Mouse (Mus musculus): ENCODE data around the gene Itprid1. TPM values are rescaled to one million over a fixed set of nuclear protein-coding genes. Genes with fewer than 3 reads are reported as not detected.

Gene Itprid1
- polyA plus RNA-seq, 1 experiment from 2014 or later: 0.12 TPM

- 54% methylated on average over 1 of the region's 1 CpGs for WGBS
- no peak for ATAC-seq (replicated peaks; ENCODE audit: low FRiP score)
- H3K4me3 ChIP-seq (replicated peaks): no peak overlapping the region
- no peaks in the 10 kb centered on the region for H3K36me3 ChIP-seq
- no peaks in the 10 kb centered on the region for H3K9me3 ChIP-seq (replicated peaks)
- no peak overlapping the region for H3K9ac ChIP-seq
- H3K4me1 ChIP-seq: no peaks in the 10 kb centered on the region
- no peak overlapping the region for H3K4me2 ChIP-seq
- no peak overlapping the region for H3K27ac ChIP-seq
- H3K27me3 ChIP-seq: no peaks in the 10 kb centered on the region
These were observed 24.3 kb upstream of the Itprid1 start for GRCm38 (mm10) chr6:55812353-55812752.

DNA sequence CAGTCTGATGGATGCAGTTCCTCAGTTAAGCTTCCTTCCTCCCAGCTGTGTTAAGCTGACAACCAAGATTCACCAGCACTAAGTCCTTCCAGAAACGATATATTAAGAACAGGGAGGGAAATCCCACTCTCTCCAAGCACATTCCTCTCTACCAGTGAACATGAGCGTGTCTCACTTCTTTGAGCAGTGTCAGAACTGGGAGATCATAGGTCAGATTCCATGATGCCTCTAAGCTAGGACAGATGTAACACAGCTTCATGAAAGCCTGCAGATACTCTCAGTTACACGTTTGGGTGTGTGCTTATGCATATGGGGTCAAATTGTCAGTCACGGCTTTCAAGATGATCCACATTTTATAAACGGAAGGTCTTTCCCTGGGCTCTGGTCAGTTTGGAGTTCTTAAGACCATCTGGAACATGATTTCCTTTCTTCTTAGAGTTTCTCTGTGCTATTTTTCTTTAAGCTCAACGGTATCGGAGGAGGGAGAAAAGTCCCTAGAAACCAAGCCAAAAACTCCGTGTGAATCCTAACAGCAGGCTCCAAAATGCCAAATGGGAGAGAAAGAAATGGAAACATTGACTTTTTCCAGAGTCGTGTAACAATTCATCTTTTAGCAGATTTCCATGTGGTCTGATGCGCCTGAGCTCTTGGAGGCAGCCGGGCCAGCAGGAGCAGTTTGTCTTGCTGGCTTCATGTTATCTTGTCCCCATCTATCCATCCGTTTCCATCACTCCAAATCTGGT, 22.3 kb upstream of the Itprid1 start:
- Histone ChIP-seq H3K27me3 (no peaks in the 10 kb centered on the region), H3K4me3 (replicated peaks) (no peak overlapping the region), H3K9me3 (replicated peaks) (no peaks in the 10 kb centered on the region), H3K9ac (no peak overlapping the region), H3K27ac (no peak overlapping the region), H3K4me1 (no peaks in the 10 kb centered on the region), H3K36me3 (no peaks in the 10 kb centered on the region), H3K4me2 (no peak overlapping the region)
- WGBS: 66% methylated on average over 12 of the region's 12 CpGs
- ATAC-seq (replicated peaks; ENCODE audit: low FRiP score): no peak

DNA sequence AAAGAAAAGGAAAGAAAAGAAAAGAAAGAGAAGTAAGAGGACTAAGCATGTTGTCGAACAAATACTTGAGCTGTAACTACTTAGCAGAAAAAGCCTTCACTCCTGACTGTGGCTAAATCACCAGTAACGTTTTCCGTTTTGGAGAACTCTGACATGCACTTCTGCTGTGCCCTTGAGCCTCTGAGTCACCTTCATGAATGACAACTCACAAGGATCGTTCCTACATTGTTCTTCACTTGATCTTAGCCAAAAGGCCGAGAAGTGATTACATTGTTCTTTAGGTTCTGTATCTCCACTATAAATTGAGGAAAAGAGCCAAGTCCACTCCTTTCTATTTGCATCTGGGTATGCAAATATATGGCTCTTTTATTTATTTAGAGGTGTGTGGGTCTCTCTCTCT, 19.8 kb upstream of the Itprid1 start:
- Histone ChIP-seq H3K27ac (no peak overlapping the region), H3K36me3 (no peaks in the 10 kb centered on the region), H3K9me3 (replicated peaks) (no peaks in the 10 kb centered on the region), H3K4me1 (no peaks in the 10 kb centered on the region), H3K4me3 (replicated peaks) (no peak overlapping the region), H3K4me2 (no peak overlapping the region), H3K9ac (no peak overlapping the region), H3K27me3 (no peaks in the 10 kb centered on the region)
- no peak for ATAC-seq (replicated peaks; ENCODE audit: low FRiP score)
- WGBS: 80% methylated on average over 5 of the region's 5 CpGs

GRCm38 (mm10) chr6:55829722-55830121, 7.0 kb upstream of the Itprid1 start:
- Histone ChIP-seq H3K4me2 (no peak overlapping the region), H3K4me1 (no peaks in the 10 kb centered on the region), H3K27me3 (no peaks in the 10 kb centered on the region), H3K27ac (no peak overlapping the region), H3K9me3 (replicated peaks) (no peaks in the 10 kb centered on the region), H3K9ac (no peak overlapping the region), H3K36me3 (no peaks in the 10 kb centered on the region), H3K4me3 (replicated peaks) (no peak overlapping the region)
- 84% methylated on average over 6 of the region's 6 CpGs for WGBS
- no peak for ATAC-seq (replicated peaks; ENCODE audit: low FRiP score)

- H3K4me1 ChIP-seq: no peaks in the 10 kb centered on the region
- H3K9ac ChIP-seq: no peak overlapping the region
- no peak overlapping the region for H3K4me3 ChIP-seq (replicated peaks)
- H3K27me3 ChIP-seq: no peaks in the 10 kb centered on the region
- no peak overlapping the region for H3K27ac ChIP-seq
- no peaks in the 10 kb centered on the region for H3K36me3 ChIP-seq
- ATAC-seq (replicated peaks; ENCODE audit: low FRiP score): no peak
- H3K4me2 ChIP-seq: no peak overlapping the region
- H3K9me3 ChIP-seq (replicated peaks): no peaks in the 10 kb centered on the region
These were observed 15.9 kb downstream of the Itprid1 start for GRCm38 (mm10) chr6:55852589-55852988.

- no peak overlapping the region for H3K4me2 ChIP-seq
- no peak for ATAC-seq (replicated peaks; ENCODE audit: low FRiP score)
- H3K9ac ChIP-seq: no peak overlapping the region
- no peaks in the 10 kb centered on the region for H3K27me3 ChIP-seq
- H3K9me3 ChIP-seq (replicated peaks): no peaks in the 10 kb centered on the region
- no peak overlapping the region for H3K27ac ChIP-seq
- H3K36me3 ChIP-seq: no peaks in the 10 kb centered on the region
- 90% methylated on average over 4 of the region's 4 CpGs for WGBS
- no peak overlapping the region for H3K4me3 ChIP-seq (replicated peaks)
- H3K4me1 ChIP-seq: no peaks in the 10 kb centered on the region
These were observed 19.4 kb downstream of the Itprid1 start for GRCm38 (mm10) chr6:55856085-55856484.

DNA sequence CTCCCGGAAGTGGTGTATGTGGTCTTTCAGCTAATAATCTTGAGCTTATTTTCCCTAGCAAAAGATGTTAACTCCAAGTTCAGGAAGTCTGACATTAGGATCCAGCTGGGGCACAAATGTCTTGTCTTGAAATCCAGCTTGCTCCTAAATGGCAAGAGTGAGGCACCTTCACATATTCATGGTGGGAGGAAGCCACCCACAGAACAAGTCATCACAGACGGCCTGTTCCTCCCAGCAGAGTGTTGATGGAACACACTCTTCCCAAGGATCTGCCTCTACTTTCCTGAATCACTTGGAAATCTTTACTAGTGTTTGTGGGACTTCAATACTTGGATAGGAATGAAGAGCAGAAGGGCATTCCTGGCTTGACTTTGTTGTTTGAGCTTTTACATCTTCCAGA, 28.5 kb downstream of the Itprid1 start:
- no peaks in the 10 kb centered on the region for H3K4me1 ChIP-seq
- no peaks in the 10 kb centered on the region for H3K9me3 ChIP-seq (replicated peaks)
- no peak overlapping the region for H3K9ac ChIP-seq
- H3K4me3 ChIP-seq (replicated peaks): no peak overlapping the region
- H3K27ac ChIP-seq: no peak overlapping the region
- WGBS: 79% methylated on average over 2 of the region's 2 CpGs
- ATAC-seq (replicated peaks; ENCODE audit: low FRiP score): no peak
- H3K27me3 ChIP-seq: no peaks in the 10 kb centered on the region
- H3K36me3 ChIP-seq: no peaks in the 10 kb centered on the region
- no peak overlapping the region for H3K4me2 ChIP-seq

DNA sequence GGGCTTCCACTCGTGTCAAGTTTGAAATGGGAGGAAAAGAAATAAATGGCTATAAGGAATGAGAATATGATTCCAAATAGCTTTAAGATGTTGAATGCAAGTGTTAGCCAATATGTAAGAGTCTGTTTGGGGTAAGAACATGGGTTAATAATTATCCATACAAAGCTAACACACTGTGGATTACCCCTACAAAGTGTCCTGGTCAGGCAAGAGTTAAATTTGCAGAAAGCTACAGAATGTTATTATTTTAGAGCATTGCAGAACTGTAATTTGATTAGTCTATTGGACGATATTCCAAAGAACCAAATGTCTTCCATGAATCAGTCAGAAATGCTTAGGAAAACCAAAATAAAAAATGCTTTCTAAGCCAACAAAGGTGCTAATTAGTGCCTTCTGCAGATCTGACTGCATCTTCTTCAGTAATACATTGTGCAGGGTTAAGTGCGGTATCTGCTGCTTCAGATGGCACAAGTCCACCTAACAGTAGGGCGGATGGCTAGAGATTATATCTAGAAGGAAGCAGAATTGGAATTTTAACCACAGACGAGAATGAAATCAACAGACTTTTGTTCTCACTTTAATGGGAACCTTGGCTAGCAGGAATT, 42.8 kb downstream of the Itprid1 start:
- Histone ChIP-seq H3K36me3 (no peaks in the 10 kb centered on the region), H3K4me1 (no peaks in the 10 kb centered on the region), H3K9ac (no peak overlapping the region), H3K27ac (no peak overlapping the region), H3K9me3 (replicated peaks) (no peaks in the 10 kb centered on the region), H3K4me2 (no peak overlapping the region), H3K27me3 (no peaks in the 10 kb centered on the region), H3K4me3 (replicated peaks) (no peak overlapping the region)
- ATAC-seq (replicated peaks; ENCODE audit: low FRiP score): no peak
- 33% methylated on average over 5 of the region's 5 CpGs for WGBS

DNA sequence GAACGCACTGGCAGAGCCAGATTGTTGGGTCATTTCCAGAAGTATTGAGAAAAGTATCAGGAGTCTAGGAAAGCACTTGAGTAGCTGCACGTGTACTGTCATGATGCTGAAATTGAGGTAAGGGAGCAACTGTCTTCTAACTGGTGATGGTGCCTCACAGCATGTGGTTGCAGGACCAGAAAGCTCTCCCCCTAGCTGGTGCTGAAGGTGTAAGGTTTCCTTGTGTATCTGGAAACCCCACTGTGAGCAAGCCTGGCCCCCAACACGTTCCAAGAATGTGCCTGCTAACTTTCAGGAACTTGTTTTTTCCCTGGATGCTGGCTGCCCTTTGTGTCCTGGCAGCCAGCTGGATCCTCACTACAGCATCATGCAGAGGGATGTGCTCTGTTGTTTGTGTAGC, 44.2 kb downstream of the Itprid1 start:
- no peak overlapping the region for H3K27ac ChIP-seq
- H3K36me3 ChIP-seq: no peaks in the 10 kb centered on the region
- WGBS: 22% methylated on average over 3 of the region's 3 CpGs
- H3K9me3 ChIP-seq (replicated peaks): no peaks in the 10 kb centered on the region
- no peaks in the 10 kb centered on the region for H3K4me1 ChIP-seq
- no peak overlapping the region for H3K9ac ChIP-seq
- H3K4me3 ChIP-seq (replicated peaks): no peak overlapping the region
- no peak overlapping the region for H3K4me2 ChIP-seq
- no peaks in the 10 kb centered on the region for H3K27me3 ChIP-seq
- ATAC-seq (replicated peaks; ENCODE audit: low FRiP score): no peak

DNA sequence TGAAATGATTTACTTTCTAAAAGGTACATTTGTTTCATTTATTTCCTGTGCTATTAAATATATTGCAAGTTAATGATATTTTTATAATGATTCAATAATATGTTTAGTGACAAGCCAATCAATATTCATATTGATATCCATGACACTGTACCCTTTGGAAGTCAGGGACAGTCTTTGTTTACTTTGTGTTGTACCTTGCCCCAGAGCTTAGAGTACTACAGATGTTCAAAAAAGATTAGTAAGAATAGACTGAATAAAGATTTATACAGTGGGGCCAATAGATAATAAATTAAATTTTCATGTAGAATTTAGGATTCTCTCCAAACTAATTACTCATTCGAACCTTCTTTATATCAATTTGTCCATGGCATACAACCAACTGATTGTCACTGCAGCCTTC, 50.9 kb downstream of the Itprid1 start:
- Histone ChIP-seq H3K4me1 (no peaks in the 10 kb centered on the region), H3K27me3 (no peaks in the 10 kb centered on the region), H3K36me3 (no peaks in the 10 kb centered on the region), H3K4me2 (no peak overlapping the region), H3K9me3 (replicated peaks) (no peaks in the 10 kb centered on the region), H3K4me3 (replicated peaks) (no peak overlapping the region), H3K27ac (no peak overlapping the region), H3K9ac (no peak overlapping the region)
- no peak for ATAC-seq (replicated peaks; ENCODE audit: low FRiP score)
- WGBS: 77% methylated on average over 1 of the region's 1 CpGs

DNA sequence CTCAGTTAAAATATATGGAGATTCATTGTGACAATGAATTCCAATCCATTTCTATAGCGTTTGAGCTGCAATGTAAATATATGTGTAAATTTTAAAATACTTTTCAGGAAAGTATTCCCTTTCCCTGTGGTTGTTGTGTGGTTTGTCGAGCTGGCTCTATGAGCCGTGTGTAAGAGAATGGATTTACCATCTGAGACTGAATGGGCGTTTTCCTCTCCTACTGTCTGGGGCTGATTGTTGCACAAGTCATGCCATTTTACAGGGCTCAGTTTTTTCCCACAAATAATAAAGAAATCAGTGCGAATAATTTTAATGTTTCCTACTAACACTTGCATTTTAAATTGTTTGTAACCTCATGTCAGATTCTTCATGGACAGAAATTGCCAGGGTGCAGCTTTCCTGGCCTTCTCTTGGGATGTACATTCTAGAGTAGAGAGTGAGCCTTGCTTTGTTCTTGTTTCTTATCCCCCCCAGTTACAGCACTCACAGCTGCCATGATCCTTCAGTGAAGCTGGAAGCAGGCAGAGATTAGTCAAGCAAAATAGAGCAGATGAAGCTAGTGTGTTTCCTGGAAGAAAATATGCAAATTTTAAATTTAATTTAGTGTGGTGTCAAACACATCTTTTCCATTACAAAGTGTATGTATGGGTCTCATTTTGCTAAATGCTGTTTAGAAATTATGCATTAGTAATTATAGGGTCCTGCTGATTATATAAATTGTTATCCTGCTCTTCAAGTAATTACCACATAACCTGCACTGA, 65.1 kb downstream of the Itprid1 start:
- WGBS: 85% methylated on average over 5 of the region's 5 CpGs
- no peak for ATAC-seq (replicated peaks; ENCODE audit: low FRiP score)
- Histone ChIP-seq H3K4me1 (no peaks in the 10 kb centered on the region), H3K27me3 (no peaks in the 10 kb centered on the region), H3K4me3 (replicated peaks) (no peak overlapping the region), H3K9me3 (replicated peaks) (no peaks in the 10 kb centered on the region), H3K9ac (no peak overlapping the region), H3K36me3 (no peaks in the 10 kb centered on the region), H3K27ac (no peak overlapping the region), H3K4me2 (no peak overlapping the region)

GRCm38 (mm10) chr6:55902329-55902605, 65.6 kb downstream of the Itprid1 start:
- H3K27me3 ChIP-seq: no peaks in the 10 kb centered on the region
- no peak overlapping the region for H3K27ac ChIP-seq
- no peak for ATAC-seq (replicated peaks; ENCODE audit: low FRiP score)
- H3K36me3 ChIP-seq: no peaks in the 10 kb centered on the region
- no peaks in the 10 kb centered on the region for H3K4me1 ChIP-seq
- H3K9me3 ChIP-seq (replicated peaks): no peaks in the 10 kb centered on the region
- WGBS: 87% methylated on average over 1 of the region's 1 CpGs
- no peak overlapping the region for H3K4me3 ChIP-seq (replicated peaks)
- H3K4me2 ChIP-seq: no peak overlapping the region
- H3K9ac ChIP-seq: no peak overlapping the region

Data from kidney, embryonic 15.5 days (tissue).